Mouse (Mus musculus): ENCODE results near the gene Prlr. TPM values are rescaled to one million over a fixed set of nuclear protein-coding genes. Genes with fewer than 3 reads are reported as not detected.
A peak's percentile ranks its signal among the peaks of the same experiment; 100 is the strongest.

Gene Prlr
- polyA plus RNA-seq, 1 experiment from 2014 or later = 0.09 TPM

DNA sequence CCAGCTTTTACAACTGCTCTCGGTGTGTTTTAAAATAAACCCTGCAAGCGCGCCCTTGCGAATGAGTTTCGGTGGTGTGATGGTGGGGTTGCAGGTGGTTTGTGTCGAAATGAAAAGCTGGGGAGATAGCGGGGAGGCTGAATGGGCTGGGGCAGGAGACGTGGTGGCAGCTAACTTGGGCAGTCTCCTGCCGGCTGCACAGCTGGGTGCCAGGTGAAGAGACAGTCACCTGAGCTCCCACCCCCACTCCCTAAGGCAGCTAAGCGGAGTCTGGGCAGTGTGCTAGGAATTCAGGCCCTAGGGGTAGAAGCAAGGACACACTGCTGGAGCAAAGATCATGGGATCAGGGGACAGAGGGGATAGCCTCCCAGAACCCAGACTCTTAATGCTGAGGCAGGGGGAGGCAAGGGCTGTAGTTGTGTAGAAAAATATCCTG lies 1.1 kb downstream of the Prlr start:
- Histone ChIP-seq H3K4me3 (ENCODE audit: low read depth, low read length) (peak overlapping the region; percentile 19), H3K36me3 (ENCODE audit: control insufficient read depth, insufficient read depth, low read length) (no peaks in the 10 kb centered on the region), H3K27ac (ENCODE audit: low read depth, low read length) (no peak overlapping the region), H3K4me1 (replicated peaks; ENCODE audit: control insufficient read depth, insufficient read depth, low read length) (no peaks in the 10 kb centered on the region), H3K4me2 (replicated peaks; ENCODE audit: low read depth, low read length) (peak overlapping the region; percentile 39), H3K27me3 (ENCODE audit: control insufficient read depth, insufficient read depth, low read length) (no peaks in the 10 kb centered on the region), H3K9ac (ENCODE audit: low read depth, low read length) (no peak overlapping the region), H3K9me3 (ENCODE audit: control insufficient read depth, low read length) (no peaks in the 10 kb centered on the region)
- DNase-seq (ENCODE audit: low spot score) = no peak
- WGBS = 9% methylated on average over 10 of the region's 10 CpGs
- ATAC-seq (ENCODE audit: low FRiP score) = peak; percentile 38; the same call in 1 of the 2 replicates

- Histone ChIP-seq H3K9me3 (ENCODE audit: control insufficient read depth, low read length) (no peaks in the 10 kb centered on the region), H3K4me1 (replicated peaks; ENCODE audit: control insufficient read depth, insufficient read depth, low read length) (no peaks in the 10 kb centered on the region), H3K36me3 (ENCODE audit: control insufficient read depth, insufficient read depth, low read length) (no peaks in the 10 kb centered on the region), H3K4me2 (replicated peaks; ENCODE audit: low read depth, low read length) (no peak overlapping the region), H3K4me3 (ENCODE audit: low read depth, low read length) (no peak overlapping the region), H3K27me3 (ENCODE audit: control insufficient read depth, insufficient read depth, low read length) (no peaks in the 10 kb centered on the region), H3K27ac (ENCODE audit: low read depth, low read length) (no peak overlapping the region), H3K9ac (ENCODE audit: low read depth, low read length) (no peak overlapping the region)
- ATAC-seq (ENCODE audit: low FRiP score) (no peak), DNase-seq (ENCODE audit: low spot score) (no peak)
- 93% methylated on average over 4 of the region's 4 CpGs for WGBS
These were observed 3.7 kb downstream of the Prlr start for GRCm38 (mm10) chr15:10180694-10181093.

DNA sequence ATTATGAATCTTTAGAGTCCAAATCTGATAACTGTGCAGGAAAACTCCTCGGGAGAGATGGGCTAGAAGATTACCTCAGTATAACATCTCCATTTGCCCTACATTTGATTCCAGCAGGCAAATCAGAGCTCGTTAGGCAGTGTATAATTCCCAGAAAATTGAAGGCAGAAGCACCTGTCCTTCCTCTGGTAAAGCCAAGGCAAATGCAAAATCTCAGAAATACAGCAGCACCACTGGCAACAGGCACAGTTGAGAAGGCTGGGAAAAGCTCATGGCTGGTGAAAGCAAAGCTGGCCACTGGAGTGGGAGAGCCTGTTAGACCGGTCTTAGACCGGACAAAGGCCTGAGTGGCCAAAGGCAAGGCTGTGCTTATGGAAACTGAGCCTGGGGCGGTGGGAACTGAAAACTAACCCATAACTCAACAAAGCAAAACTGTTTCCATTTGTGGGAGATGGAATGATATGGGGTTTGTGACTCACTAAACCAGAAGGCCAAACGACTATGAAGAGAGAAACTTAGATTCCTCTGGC lies 15.1 kb downstream of the Prlr start:
- no peaks in the 10 kb centered on the region for H3K4me1 ChIP-seq (replicated peaks; ENCODE audit: control insufficient read depth, insufficient read depth, low read length)
- no peak overlapping the region for H3K9ac ChIP-seq (ENCODE audit: low read depth, low read length)
- no peaks in the 10 kb centered on the region for H3K9me3 ChIP-seq (ENCODE audit: control insufficient read depth, low read length)
- H3K27ac ChIP-seq (ENCODE audit: low read depth, low read length) = no peak overlapping the region
- DNase-seq (ENCODE audit: low spot score) (no peak), ATAC-seq (ENCODE audit: low FRiP score) (no peak)
- H3K4me3 ChIP-seq (ENCODE audit: low read depth, low read length) = no peak overlapping the region
- H3K4me2 ChIP-seq (replicated peaks; ENCODE audit: low read depth, low read length) = no peak overlapping the region
- WGBS = 86% methylated on average over 6 of the region's 6 CpGs
- no peaks in the 10 kb centered on the region for H3K27me3 ChIP-seq (ENCODE audit: control insufficient read depth, insufficient read depth, low read length)
- no peaks in the 10 kb centered on the region for H3K36me3 ChIP-seq (ENCODE audit: control insufficient read depth, insufficient read depth, low read length)

DNA sequence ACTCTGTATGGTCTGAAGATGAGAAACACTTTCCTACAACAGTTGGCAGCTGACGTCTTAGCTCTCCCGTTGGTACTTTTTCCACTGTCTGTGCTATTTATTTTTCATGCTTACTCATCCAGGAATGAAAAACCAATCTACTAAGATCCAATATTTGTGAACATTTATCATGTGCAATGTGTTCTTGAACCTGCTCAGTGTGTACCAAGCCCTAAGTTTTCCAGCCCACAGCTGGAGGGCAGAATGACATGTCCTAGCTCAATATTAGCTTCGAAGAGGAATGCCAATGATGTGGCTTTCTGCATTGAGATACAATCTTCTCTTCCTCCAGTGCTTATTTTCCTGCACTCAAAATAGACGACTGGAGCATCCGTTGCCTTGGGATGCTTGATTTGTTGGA lies 24.0 kb downstream of the Prlr start:
- Histone ChIP-seq H3K27ac (ENCODE audit: low read depth, low read length) (no peak overlapping the region), H3K4me1 (replicated peaks; ENCODE audit: control insufficient read depth, insufficient read depth, low read length) (no peaks in the 10 kb centered on the region), H3K4me2 (replicated peaks; ENCODE audit: low read depth, low read length) (no peak overlapping the region), H3K4me3 (ENCODE audit: low read depth, low read length) (no peak overlapping the region), H3K9me3 (ENCODE audit: control insufficient read depth, low read length) (no peaks in the 10 kb centered on the region), H3K36me3 (ENCODE audit: control insufficient read depth, insufficient read depth, low read length) (no peaks in the 10 kb centered on the region), H3K27me3 (ENCODE audit: control insufficient read depth, insufficient read depth, low read length) (no peaks in the 10 kb centered on the region), H3K9ac (ENCODE audit: low read depth, low read length) (no peak overlapping the region)
- DNase-seq (ENCODE audit: low spot score) (no peak), ATAC-seq (ENCODE audit: low FRiP score) (no peak)
- 90% methylated on average over 5 of the region's 5 CpGs for WGBS

DNA sequence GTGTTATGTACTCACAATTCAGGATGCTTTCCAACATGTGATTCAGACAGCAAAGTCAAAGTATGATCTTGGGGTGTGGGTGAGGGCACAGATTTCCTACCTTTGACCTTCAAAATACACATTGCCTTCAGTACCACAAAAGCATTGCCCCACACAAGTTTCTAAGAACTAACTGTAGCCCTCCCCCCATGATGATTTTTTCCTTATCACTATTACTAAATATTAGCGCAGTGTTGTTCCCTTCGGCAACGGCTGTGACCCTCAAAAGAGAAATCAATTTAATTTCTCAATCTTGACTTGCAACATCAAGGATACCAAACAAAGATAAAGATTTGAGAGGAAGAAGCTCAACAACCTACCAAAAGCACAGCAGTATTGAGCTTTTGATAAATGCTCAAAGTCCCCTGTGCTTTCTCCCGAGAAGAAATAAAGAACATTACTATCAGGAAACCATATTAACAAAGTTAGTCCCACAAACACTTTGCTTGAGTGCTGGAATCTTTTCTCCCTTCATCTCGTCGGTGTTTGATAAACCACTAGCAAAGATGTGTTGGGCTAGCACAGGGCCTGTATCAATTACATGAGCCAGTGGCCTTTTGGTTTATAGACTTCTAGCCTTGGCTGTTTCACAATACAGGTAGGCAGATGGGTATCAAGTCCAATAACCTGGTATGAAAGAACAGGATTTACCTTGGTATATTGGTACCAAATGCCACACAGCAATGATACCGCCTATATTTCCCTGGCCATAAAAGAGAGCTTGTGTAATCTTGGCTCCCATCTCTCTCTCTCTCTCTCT lies 25.7 kb downstream of the Prlr start:
- 93% methylated on average over 7 of the region's 7 CpGs for WGBS

DNA sequence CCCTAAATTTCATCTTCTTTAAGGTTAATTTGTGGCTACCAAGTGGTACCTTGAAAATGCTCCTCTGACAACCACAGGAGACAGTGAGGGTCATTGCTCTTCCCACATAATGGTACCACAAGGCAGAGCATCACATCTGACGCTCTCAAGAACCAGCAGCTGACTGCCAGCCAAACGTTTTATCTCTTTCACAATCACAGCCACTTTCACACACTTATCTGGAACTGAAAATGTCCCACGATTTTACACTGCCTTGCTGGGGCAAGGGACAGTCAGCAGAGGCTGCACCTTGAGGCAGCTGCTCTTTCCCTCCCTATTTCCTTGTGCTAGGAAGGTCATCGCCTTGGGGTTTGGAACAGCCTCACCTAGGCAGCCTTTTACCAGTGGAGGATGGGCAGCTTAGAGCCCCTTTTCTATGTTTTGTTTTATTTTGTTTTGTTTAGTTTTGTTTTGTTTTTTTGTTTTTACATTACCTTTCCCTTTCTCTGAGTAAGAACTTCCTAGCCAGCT lies 33.3 kb downstream of the Prlr start:
- no peaks in the 10 kb centered on the region for H3K9me3 ChIP-seq (ENCODE audit: control insufficient read depth, low read length)
- H3K4me1 ChIP-seq (replicated peaks; ENCODE audit: control insufficient read depth, insufficient read depth, low read length) = no peaks in the 10 kb centered on the region
- no peak overlapping the region for H3K4me3 ChIP-seq (ENCODE audit: low read depth, low read length)
- H3K9ac ChIP-seq (ENCODE audit: low read depth, low read length) = no peak overlapping the region
- 87% methylated on average over 4 of the region's 4 CpGs for WGBS
- DNase-seq (ENCODE audit: low spot score) (no peak), ATAC-seq (ENCODE audit: low FRiP score) (no peak)
- H3K27me3 ChIP-seq (ENCODE audit: control insufficient read depth, insufficient read depth, low read length) = no peaks in the 10 kb centered on the region
- no peak overlapping the region for H3K4me2 ChIP-seq (replicated peaks; ENCODE audit: low read depth, low read length)
- H3K36me3 ChIP-seq (ENCODE audit: control insufficient read depth, insufficient read depth, low read length) = no peaks in the 10 kb centered on the region
- H3K27ac ChIP-seq (ENCODE audit: low read depth, low read length) = no peak overlapping the region

More for the DNA sequence above, 25.7 kb downstream of the Prlr start:
- Histone ChIP-seq H3K27ac (ENCODE audit: low read depth, low read length) (no peak overlapping the region), H3K4me3 (ENCODE audit: low read depth, low read length) (no peak overlapping the region), H3K9ac (ENCODE audit: low read depth, low read length) (no peak overlapping the region), H3K9me3 (ENCODE audit: control insufficient read depth, low read length) (no peaks in the 10 kb centered on the region), H3K4me2 (replicated peaks; ENCODE audit: low read depth, low read length) (no peak overlapping the region), H3K27me3 (ENCODE audit: control insufficient read depth, insufficient read depth, low read length) (no peaks in the 10 kb centered on the region), H3K4me1 (replicated peaks; ENCODE audit: control insufficient read depth, insufficient read depth, low read length) (no peaks in the 10 kb centered on the region), H3K36me3 (ENCODE audit: control insufficient read depth, insufficient read depth, low read length) (no peaks in the 10 kb centered on the region)
- no peak for DNase-seq (ENCODE audit: low spot score)
- no peak for ATAC-seq (ENCODE audit: low FRiP score)

GRCm38 (mm10) chr15:10211992-10212391 lies 35.0 kb downstream of the Prlr start:
- ATAC-seq (ENCODE audit: low FRiP score) (no peak), DNase-seq (ENCODE audit: low spot score) (no peak)
- no peaks in the 10 kb centered on the region for H3K4me1 ChIP-seq (replicated peaks; ENCODE audit: control insufficient read depth, insufficient read depth, low read length)
- no peaks in the 10 kb centered on the region for H3K9me3 ChIP-seq (ENCODE audit: control insufficient read depth, low read length)
- H3K4me3 ChIP-seq (ENCODE audit: low read depth, low read length) = no peak overlapping the region
- H3K9ac ChIP-seq (ENCODE audit: low read depth, low read length) = no peak overlapping the region
- H3K36me3 ChIP-seq (ENCODE audit: control insufficient read depth, insufficient read depth, low read length) = no peaks in the 10 kb centered on the region
- H3K4me2 ChIP-seq (replicated peaks; ENCODE audit: low read depth, low read length) = no peak overlapping the region
- no peak overlapping the region for H3K27ac ChIP-seq (ENCODE audit: low read depth, low read length)
- no peaks in the 10 kb centered on the region for H3K27me3 ChIP-seq (ENCODE audit: control insufficient read depth, insufficient read depth, low read length)

- no peak for DNase-seq (ENCODE audit: low spot score)
- H3K36me3 ChIP-seq (ENCODE audit: control insufficient read depth, insufficient read depth, low read length) = no peaks in the 10 kb centered on the region
- no peak overlapping the region for H3K9ac ChIP-seq (ENCODE audit: low read depth, low read length)
- no peak overlapping the region for H3K4me2 ChIP-seq (replicated peaks; ENCODE audit: low read depth, low read length)
- ATAC-seq (ENCODE audit: low FRiP score) = no peak
- H3K27ac ChIP-seq (ENCODE audit: low read depth, low read length) = no peak overlapping the region
- no peak overlapping the region for H3K4me3 ChIP-seq (ENCODE audit: low read depth, low read length)
- no peaks in the 10 kb centered on the region for H3K27me3 ChIP-seq (ENCODE audit: control insufficient read depth, insufficient read depth, low read length)
- H3K9me3 ChIP-seq (ENCODE audit: control insufficient read depth, low read length) = no peaks in the 10 kb centered on the region
- 81% methylated on average over 6 of the region's 6 CpGs for WGBS
- no peaks in the 10 kb centered on the region for H3K4me1 ChIP-seq (replicated peaks; ENCODE audit: control insufficient read depth, insufficient read depth, low read length)
These were observed 36.2 kb downstream of the Prlr start for GRCm38 (mm10) chr15:10213213-10213612.

GRCm38 (mm10) chr15:10213710-10214109 lies 36.7 kb downstream of the Prlr start:
- Histone ChIP-seq H3K4me1 (replicated peaks; ENCODE audit: control insufficient read depth, insufficient read depth, low read length) (no peaks in the 10 kb centered on the region), H3K27ac (ENCODE audit: low read depth, low read length) (no peak overlapping the region), H3K9ac (ENCODE audit: low read depth, low read length) (no peak overlapping the region), H3K4me3 (ENCODE audit: low read depth, low read length) (no peak overlapping the region), H3K27me3 (ENCODE audit: control insufficient read depth, insufficient read depth, low read length) (no peaks in the 10 kb centered on the region), H3K4me2 (replicated peaks; ENCODE audit: low read depth, low read length) (no peak overlapping the region), H3K9me3 (ENCODE audit: control insufficient read depth, low read length) (no peaks in the 10 kb centered on the region), H3K36me3 (ENCODE audit: control insufficient read depth, insufficient read depth, low read length) (no peaks in the 10 kb centered on the region)
- ATAC-seq (ENCODE audit: low FRiP score) (no peak), DNase-seq (ENCODE audit: low spot score) (no peak)
- 92% methylated on average over 3 of the region's 3 CpGs for WGBS

Data from hindbrain, embryonic 11.5 days (tissue).